Comparison of ENCODE assay signal across 11 mouse cellular contexts in genomic region chr3:32338231-32338630, GRCm38 (mm10).
"Had no signal": no experiment of that assay in that cellular context is flagged by ENCODE, and none has a peak within 500 bp of the region (broad histone marks: within the 10 kb centered on the region; RNA-seq: fewer than 3 reads in every experiment).

No protein-coding gene starts in this region.

- H3K4me2 ChIP-seq: limb, embryonic 12.5 days; neural tube, embryonic 15.5 days had no signal

- H3K27ac ChIP-seq: kidney, postnatal 0 days; limb, embryonic 12.5 days; midbrain, embryonic 10.5 days; neural tube, embryonic 15.5 days had no signal

- DNase-seq: liver, postnatal 0 days; lung, postnatal 14 days; midbrain, embryonic 14.5 days; thymus, postnatal 4 days had no signal

- H3K9me3 ChIP-seq: limb, embryonic 12.5 days; midbrain, embryonic 10.5 days; neural tube, embryonic 15.5 days had no signal

- H3K4me1 ChIP-seq: limb, embryonic 12.5 days; midbrain, embryonic 10.5 days had no signal

- H3K27me3 ChIP-seq: limb, embryonic 12.5 days; neural tube, embryonic 15.5 days had no signal

- H3K9ac ChIP-seq: limb, embryonic 12.5 days; liver, postnatal 0 days; neural tube, embryonic 15.5 days had no signal

- ATAC-seq: inflammation-experienced regulatory T-cells, adult 6 months; intestine, postnatal 0 days; liver, postnatal 0 days had no signal

- H3K4me3 ChIP-seq: limb, embryonic 12.5 days; midbrain, embryonic 10.5 days; myocyte; neural tube, embryonic 15.5 days had no signal
